Mouse (Mus musculus) kidney, embryonic 15.5 days (tissue): ENCODE measurements around the gene Gm10073. TPM values are rescaled to one million over a fixed set of nuclear protein-coding genes. Genes with fewer than 3 reads are reported as not detected.

ENCODE experiments used
- ATAC-seq: fragments of 200-750 bp; cut with Nextera tagmentation; replicated peaks from 2 replicates; pipeline ENCODE4 v1.8.0; 2017; ENCODE audit warnings: moderate TSS enrichment; ENCODE audit not compliant: low FRiP score
- H3K27ac ChIP-seq: fragments of 300-500 bp; sonication (generic); 2 replicates; pipeline ENCODE4 v1.5.1; 2015; ENCODE audit warnings: mild to moderate bottlenecking, inconsistent platforms
- H3K27me3 ChIP-seq: fragments of 300-500 bp; sonication (generic); 2 replicates; pipeline ENCODE4 v1.6.1; 2015; ENCODE audit warnings: inconsistent platforms
- H3K36me3 ChIP-seq: fragments of 300-500 bp; sonication (generic); 2 replicates; pipeline ENCODE4 v1.6.1; 2015; ENCODE audit warnings: inconsistent platforms
- H3K4me1 ChIP-seq: fragments of 300-500 bp; sonication (generic); 2 replicates; pipeline ENCODE4 v1.6.1; 2015; ENCODE audit warnings: inconsistent platforms
- H3K4me2 ChIP-seq: fragments of 300-500 bp; sonication (generic); 2 replicates; pipeline ENCODE4 v1.6.1; 2015; ENCODE audit warnings: moderate library complexity, mild to moderate bottlenecking, inconsistent platforms
- H3K4me3 ChIP-seq: fragments of 300-500 bp; sonication (generic); replicated peaks from 2 replicates; pipeline ENCODE4 v1.5.1; 2015; ENCODE audit warnings: mild to moderate bottlenecking, inconsistent platforms
- H3K9ac ChIP-seq: fragments of 300-500 bp; sonication (generic); 2 replicates; pipeline ENCODE4 v1.6.1; 2015; ENCODE audit warnings: mild to moderate bottlenecking, inconsistent platforms
- H3K9me3 ChIP-seq: fragments of 300-500 bp; sonication (generic); replicated peaks from 2 replicates; pipeline ENCODE4 v1.6.1; 2016; ENCODE audit warnings: inconsistent platforms
- WGBS: fragments of 180-500 bp; shearing (Covaris S2); methylation state at CpG from one replicate; pipeline ENCODE4 v1.1.7; 2015; ENCODE audit warnings: mixed read lengths; 5-methylcytosine and 5-hydroxymethylcytosine counted together
- polyA plus RNA-seq: library from polyadenylated mRNA; unstranded; fragments of >200 nt; fragmentation: Nextera tagmentation; extraction: Ambion mirVana; gene quantifications from 2 replicates; pipeline ENCODE4 v1.2.1, GENCODE M21; 2015

Gm10073 gene
- polyA plus RNA-seq, 1 experiment from 2014 or later, result 9.9 TPM

- WGBS, result 44% methylated on average over 4 of the region's 4 CpGs
- ATAC-seq, result peak; percentile 79
- no peaks in the 10 kb centered on the region for H3K9me3 ChIP-seq
- no peaks in the 10 kb centered on the region for H3K27me3 ChIP-seq
- no peak overlapping the region for H3K9ac ChIP-seq
- no peaks in the 10 kb centered on the region for H3K36me3 ChIP-seq
- H3K4me1 ChIP-seq, result peaks cover 22% of the 10 kb centered on the region
- H3K4me2 ChIP-seq, result no peak overlapping the region
- no peak overlapping the region for H3K4me3 ChIP-seq
- peak overlapping the region; percentile 35; the same call in 1 of the 2 replicates for H3K27ac ChIP-seq
Observed at GRCm38 (mm10) chr8:106570386-106570785, 2.9 kb downstream of the Gm10073 start.

GRCm38 (mm10) chr8:106569006-106569405, 4.3 kb downstream of the Gm10073 start:
- 86% methylated on average over 6 of the region's 7 CpGs for WGBS
- Histone ChIP-seq H3K27me3 (no peaks in the 10 kb centered on the region), H3K27ac (no peak overlapping the region), H3K4me1 (peaks cover 22% of the 10 kb centered on the region), H3K9me3 (no peaks in the 10 kb centered on the region), H3K9ac (no peak overlapping the region), H3K4me2 (no peak overlapping the region), H3K4me3 (no peak overlapping the region), H3K36me3 (no peaks in the 10 kb centered on the region)
- no peak for ATAC-seq

GRCm38 (mm10) chr8:106563691-106564182, 9.5 kb downstream of the Gm10073 start:
- Histone ChIP-seq H3K4me2 (no peak overlapping the region), H3K27me3 (no peaks in the 10 kb centered on the region), H3K9ac (no peak overlapping the region), H3K27ac (peak overlapping the region; percentile 45), H3K36me3 (no peaks in the 10 kb centered on the region), H3K4me3 (no peak overlapping the region), H3K4me1 (peaks cover 12% of the 10 kb centered on the region), H3K9me3 (no peaks in the 10 kb centered on the region)
- ATAC-seq, result peak; percentile 46; the same call in 1 of the 2 replicates
- 78% methylated on average over 3 of the region's 3 CpGs for WGBS

- H3K4me1 ChIP-seq, result peaks cover 12% of the 10 kb centered on the region
- H3K27ac ChIP-seq, result peak overlapping the region; percentile 38; the same call in 1 of the 2 replicates
- H3K4me2 ChIP-seq, result peak overlapping the region; percentile 39; the same call in 1 of the 2 replicates
- H3K36me3 ChIP-seq, result peaks cover 15% of the 10 kb centered on the region; the same call in 1 of the 2 replicates
- no peak overlapping the region for H3K4me3 ChIP-seq
- WGBS, result 19% methylated on average over 21 of the region's 21 CpGs
- peak; percentile 88 for ATAC-seq
- H3K9me3 ChIP-seq, result peaks cover 7% of the 10 kb centered on the region; the same call in 1 of the 2 replicates
- H3K27me3 ChIP-seq, result no peaks in the 10 kb centered on the region
- no peak overlapping the region for H3K9ac ChIP-seq
Observed at GRCm38 (mm10) chr8:106561097-106561865, 12.0 kb downstream of the Gm10073 start.

- H3K4me2 ChIP-seq, result no peak overlapping the region
- peaks cover 12% of the 10 kb centered on the region for H3K4me1 ChIP-seq
- H3K27ac ChIP-seq, result no peak overlapping the region
- H3K9me3 ChIP-seq, result peaks cover 7% of the 10 kb centered on the region; the same call in 1 of the 2 replicates
- no peak overlapping the region for H3K9ac ChIP-seq
- ATAC-seq, result no peak
- 62% methylated on average over 9 of the region's 9 CpGs for WGBS
- H3K4me3 ChIP-seq, result no peak overlapping the region
- H3K27me3 ChIP-seq, result no peaks in the 10 kb centered on the region
- peaks cover 26% of the 10 kb centered on the region for H3K36me3 ChIP-seq
Observed at GRCm38 (mm10) chr8:106559844-106560243, 13.4 kb downstream of the Gm10073 start.

- Histone ChIP-seq H3K4me1 (peaks cover 6% of the 10 kb centered on the region), H3K4me2 (no peak overlapping the region), H3K9ac (no peak overlapping the region), H3K4me3 (no peak overlapping the region), H3K27me3 (no peaks in the 10 kb centered on the region), H3K27ac (no peak overlapping the region), H3K9me3 (peaks cover 9% of the 10 kb centered on the region; the same call in 1 of the 2 replicates), H3K36me3 (peaks cover 49% of the 10 kb centered on the region)
- 61% methylated on average over 6 of the region's 7 CpGs for WGBS
- no peak for ATAC-seq
Observed at GRCm38 (mm10) chr8:106556068-106556645, 17.1 kb downstream of the Gm10073 start.

- H3K27me3 ChIP-seq, result no peaks in the 10 kb centered on the region
- no peak overlapping the region for H3K4me3 ChIP-seq
- 97% methylated on average over 5 of the region's 5 CpGs for WGBS
- ATAC-seq, result no peak
- H3K4me1 ChIP-seq, result no peaks in the 10 kb centered on the region
- H3K27ac ChIP-seq, result no peak overlapping the region
- no peak overlapping the region for H3K4me2 ChIP-seq
- no peak overlapping the region for H3K9ac ChIP-seq
- H3K36me3 ChIP-seq, result peaks cover 55% of the 10 kb centered on the region
- H3K9me3 ChIP-seq, result peaks cover 9% of the 10 kb centered on the region; the same call in 1 of the 2 replicates
Observed at GRCm38 (mm10) chr8:106554011-106554410, 19.2 kb downstream of the Gm10073 start.

GRCm38 (mm10) chr8:106550906-106551305, 22.4 kb downstream of the Gm10073 start:
- no peak overlapping the region for H3K27ac ChIP-seq
- no peak for ATAC-seq
- H3K9ac ChIP-seq, result no peak overlapping the region
- H3K4me2 ChIP-seq, result no peak overlapping the region
- H3K4me1 ChIP-seq, result no peaks in the 10 kb centered on the region
- H3K4me3 ChIP-seq, result no peak overlapping the region
- peaks cover 46% of the 10 kb centered on the region for H3K36me3 ChIP-seq
- H3K9me3 ChIP-seq, result 0 out of 2 replicates have a peak, but pooled peaks cover 2% of the 10 kb centered on the region
- no peaks in the 10 kb centered on the region for H3K27me3 ChIP-seq
- 96% methylated on average over 1 of the region's 1 CpGs for WGBS

GRCm38 (mm10) chr8:106548366-106548936, 24.8 kb downstream of the Gm10073 start:
- no peak for ATAC-seq
- Histone ChIP-seq H3K27me3 (no peaks in the 10 kb centered on the region), H3K4me2 (no peak overlapping the region), H3K9ac (no peak overlapping the region), H3K27ac (no peak overlapping the region), H3K9me3 (no peaks in the 10 kb centered on the region), H3K4me1 (no peaks in the 10 kb centered on the region), H3K36me3 (peaks cover 53% of the 10 kb centered on the region), H3K4me3 (no peak overlapping the region)
- 69% methylated on average over 10 of the region's 10 CpGs for WGBS

GRCm38 (mm10) chr8:106546746-106547145, 26.5 kb downstream of the Gm10073 start:
- H3K27me3 ChIP-seq, result no peaks in the 10 kb centered on the region
- no peak overlapping the region for H3K27ac ChIP-seq
- H3K9ac ChIP-seq, result no peak overlapping the region
- no peak for ATAC-seq
- 80% methylated on average over 7 of the region's 7 CpGs for WGBS
- peaks cover 42% of the 10 kb centered on the region for H3K36me3 ChIP-seq
- no peak overlapping the region for H3K4me3 ChIP-seq
- H3K4me1 ChIP-seq, result no peaks in the 10 kb centered on the region
- no peaks in the 10 kb centered on the region for H3K9me3 ChIP-seq
- no peak overlapping the region for H3K4me2 ChIP-seq

GRCm38 (mm10) chr8:106545149-106545548, 28.1 kb downstream of the Gm10073 start:
- H3K4me3 ChIP-seq, result no peak overlapping the region
- WGBS, result 89% methylated on average over 2 of the region's 2 CpGs
- H3K9me3 ChIP-seq, result no peaks in the 10 kb centered on the region
- H3K27ac ChIP-seq, result no peak overlapping the region
- H3K4me1 ChIP-seq, result no peaks in the 10 kb centered on the region
- ATAC-seq, result no peak
- H3K9ac ChIP-seq, result no peak overlapping the region
- no peaks in the 10 kb centered on the region for H3K27me3 ChIP-seq
- no peak overlapping the region for H3K4me2 ChIP-seq
- peaks cover 49% of the 10 kb centered on the region for H3K36me3 ChIP-seq

GRCm38 (mm10) chr8:106543043-106543442, 30.2 kb downstream of the Gm10073 start:
- Histone ChIP-seq H3K9ac (no peak overlapping the region), H3K36me3 (peaks cover 46% of the 10 kb centered on the region), H3K27me3 (no peaks in the 10 kb centered on the region), H3K27ac (no peak overlapping the region), H3K4me1 (no peaks in the 10 kb centered on the region), H3K9me3 (no peaks in the 10 kb centered on the region), H3K4me2 (no peak overlapping the region), H3K4me3 (no peak overlapping the region)
- ATAC-seq, result no peak
- 66% methylated on average over 8 of the region's 8 CpGs for WGBS
